8 mouse cellular contexts compared by ENCODE assay signal in the genomic region with DNA sequence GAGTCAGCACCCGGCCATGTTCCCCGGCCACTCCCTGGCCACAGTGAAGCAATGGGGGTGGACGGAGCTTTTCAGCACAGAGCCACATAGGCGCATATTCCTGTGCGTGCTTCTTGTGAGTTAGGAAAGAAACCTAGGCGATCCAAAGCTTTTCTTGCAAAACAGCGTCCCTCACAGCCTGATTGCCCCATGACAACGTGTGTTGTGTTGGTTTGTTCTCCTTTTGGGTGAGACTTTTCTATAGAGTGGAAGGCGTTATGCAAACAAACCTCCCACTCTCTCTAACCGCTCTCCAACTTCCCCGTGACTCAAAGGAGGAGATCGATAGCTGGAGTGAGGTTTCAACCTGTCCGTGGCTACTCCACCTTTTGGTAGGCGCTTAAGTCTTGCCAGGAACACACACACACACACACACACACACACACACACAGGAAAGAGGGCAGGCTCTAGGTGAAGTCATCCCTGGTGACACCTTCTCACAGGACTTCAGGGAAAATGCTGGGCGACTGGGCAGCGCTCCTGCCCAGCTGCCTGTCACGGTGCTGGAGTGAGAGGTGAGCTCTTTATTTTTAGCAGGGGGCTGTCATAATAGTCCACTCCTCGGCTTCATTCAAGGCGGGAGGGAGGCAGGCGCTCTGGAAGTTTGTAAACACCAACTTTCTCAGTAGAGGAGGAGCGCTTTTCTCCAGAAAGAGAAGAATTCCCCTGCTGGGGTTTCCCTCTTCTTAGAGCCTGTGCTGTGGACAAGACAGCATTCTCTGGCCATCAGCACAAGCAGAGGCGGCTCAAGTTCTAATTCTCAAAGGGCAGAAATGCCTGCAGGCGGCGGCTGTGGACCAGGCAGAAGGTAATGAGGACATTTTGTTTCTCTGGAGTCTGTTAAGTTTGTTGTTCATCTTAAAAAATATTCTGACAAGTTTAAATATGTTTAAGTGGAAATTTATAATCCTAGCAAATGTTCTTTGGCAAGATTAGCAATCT. TPM values are rescaled to one million over a fixed set of nuclear protein-coding genes. Genes with fewer than 3 reads are reported as not detected.
DNase-seq lines count a peak whose midpoint lies in the region; ATAC-seq and TF ChIP-seq lines count a peak whose summit lies in the region.

No protein-coding gene starts in this region.

- no peaks in the 10 kb centered on the region for H3K27me3 ChIP-seq in intestine, postnatal 0 days (replicated peaks; ENCODE audit: control insufficient read depth, insufficient read depth, low read length)
- no peaks in the 10 kb centered on the region for H3K27me3 ChIP-seq in lung, postnatal 0 days (replicated peaks; ENCODE audit: insufficient read depth, low read length)

- WGBS in intestine, postnatal 0 days = 24% methylated on average over 24 of the region's 24 CpGs
- 26% methylated on average over 24 of the region's 24 CpGs for WGBS in lung, postnatal 0 days

- H3K4me1 ChIP-seq in intestine, postnatal 0 days (replicated peaks; ENCODE audit: control insufficient read depth, insufficient read depth, low read length) = 0 out of 2 replicates have a peak, but pooled peaks cover 3% of the 10 kb centered on the region
- 0 out of 2 replicates have a peak, but pooled peaks cover 3% of the 10 kb centered on the region for H3K4me1 ChIP-seq in lung, postnatal 0 days (ENCODE audit: insufficient read depth, low read depth, low read length)

- peak; percentile 77 for TF ChIP-seq EP300 in lung, postnatal 0 days (IDR thresholded peaks at IDR 0.05)

- peak overlapping the region; percentile 13; the same call in 1 of the 2 replicates for H3K9ac ChIP-seq in intestine, postnatal 0 days (ENCODE audit: low read depth, low read length)
- H3K9ac ChIP-seq in lung, postnatal 0 days (replicated peaks; ENCODE audit: low read depth) = peak overlapping the region; percentile 27; the same call in 1 of the 2 replicates

- no peaks in the 10 kb centered on the region for H3K9me3 ChIP-seq in intestine, postnatal 0 days (ENCODE audit: control insufficient read depth)
- no peaks in the 10 kb centered on the region for H3K9me3 ChIP-seq in lung, postnatal 0 days (ENCODE audit: low read length)

- TF ChIP-seq CTCF in intestine, postnatal 0 days (IDR thresholded peaks at IDR 0.05; ENCODE audit: low read depth) = no peak
- TF ChIP-seq CTCF in lung, postnatal 0 days (IDR thresholded peaks at IDR 0.05) = peak; percentile 46

- peak; percentile 28 for DNase-seq in urinary bladder, postnatal 14 days (ENCODE audit: low spot score)
- no peak for DNase-seq in urinary bladder, postnatal 25 days (ENCODE audit: low spot score)
- peak; percentile 57 to 71 for DNase-seq in gastrocnemius, adult 8-10 months (ENCODE audit: low spot score in 2 of 2)
- peak; percentile 93 for DNase-seq in lung, postnatal 0 days (ENCODE audit: low spot score)
- DNase-seq in left cerebral cortex, adult 9 months (ENCODE audit: low spot score in 2 of 2) = no peak
- DNase-seq in right cerebral cortex, postnatal 14 days = no peak
- DNase-seq in cerebellum, postnatal 14 days = no peak

- ATAC-seq in intestine, postnatal 0 days = peak; percentile 74
- peak; percentile 87 for ATAC-seq in lung, postnatal 0 days

- peak overlapping the region; percentile 60 for H3K4me2 ChIP-seq in intestine, postnatal 0 days (replicated peaks; ENCODE audit: low read depth)
- peak overlapping the region; percentile 35 for H3K4me2 ChIP-seq in lung, postnatal 0 days (replicated peaks; ENCODE audit: low read depth, low read length)

- H3K36me3 ChIP-seq in intestine, postnatal 0 days (ENCODE audit: control insufficient read depth, insufficient read depth) = no peaks in the 10 kb centered on the region
- no peaks in the 10 kb centered on the region for H3K36me3 ChIP-seq in lung, postnatal 0 days (ENCODE audit: insufficient read depth, low read length)

- peak overlapping the region; percentile 57 for H3K27ac ChIP-seq in intestine, postnatal 0 days (ENCODE audit: low read depth, low read length)
- H3K27ac ChIP-seq in lung, postnatal 0 days (ENCODE audit: low read length) = peak overlapping the region; percentile 71

- H3K4me3 ChIP-seq in intestine, postnatal 0 days (ENCODE audit: low read depth, low read length) = peak overlapping the region; percentile 31
- H3K4me3 ChIP-seq in lung, postnatal 0 days (ENCODE audit: low read depth, low read length) = peak overlapping the region; percentile 20; the same call in 1 of the 2 replicates

RNA-seq across cellular contexts. Expression of a gene that starts 43.5 kb away (rescaled TPM):
- total RNA-seq in gastrocnemius, adult 8-10 months (2022) = 10 to 100 TPM; 25.6 to 32.1 (median 27.9) TPM
- 23.3 and 24.4 TPM in 2 replicates for polyA plus RNA-seq in intestine, postnatal 0 days (2015; fragmentation: Nextera tagmentation; extraction: Ambion mirVana)
- polyA plus RNA-seq in lung, postnatal 0 days (2015; fragmentation: Nextera tagmentation; extraction: Ambion mirVana) = 18.4 and 18.7 TPM in 2 replicates

Comparison
In these comparisons a context has a peak if more than half of its experiments do, and no peak if none do; other contexts are left out.
1. DNase-seq: peak in urinary bladder, postnatal 14 days (single experiment), gastrocnemius, adult 8-10 months (2 of 2) and lung, postnatal 0 days (single experiment); none in urinary bladder, postnatal 25 days (single experiment), left cerebral cortex, adult 9 months (0 of 2), right cerebral cortex, postnatal 14 days (single experiment) and cerebellum, postnatal 14 days (0 of 2).